Mouse (Mus musculus): Measurements from ENCODE around the gene Fam24b.

Gene Fam24b

GRCm38 (mm10) chr7:131329416-131329815 lies at the start of gene Fam24b:
Gene Fam24b, minus strand, starts transcription at chr7:131329516.
- DNase-seq (ENCODE audit: low read depth, low spot score): no peak

- no peak for DNase-seq (ENCODE audit: low read depth, low spot score)
Observed at GRCm38 (mm10) chr7:131371880-131372651, 42.8 kb upstream of the Fam24b start.

GRCm38 (mm10) chr7:131371470-131371860 lies 42.1 kb upstream of the Fam24b start:
- DNase-seq (ENCODE audit: low read depth, low spot score): no peak

GRCm38 (mm10) chr7:131370648-131371469 lies 41.5 kb upstream of the Fam24b start, which contains the start of gene Pstk:
Gene Pstk, plus strand, starts transcription at chr7:131371141.
- peak; percentile 94 for DNase-seq (ENCODE audit: low read depth, low spot score)

GRCm38 (mm10) chr7:131364131-131364530 lies 34.8 kb upstream of the Fam24b start:
- no peak for DNase-seq (ENCODE audit: low read depth, low spot score)

GRCm38 (mm10) chr7:131362615-131363300 lies 33.4 kb upstream of the Fam24b start, which contains the start of gene 2310057M21Rik:
Gene 2310057M21Rik, minus strand, starts transcription at chr7:131362759.
- DNase-seq (ENCODE audit: low read depth, low spot score): peak; percentile 98

GRCm38 (mm10) chr7:131362269-131362614 lies 32.9 kb upstream of the Fam24b start:
- no peak for DNase-seq (ENCODE audit: low read depth, low spot score)

- no peak for DNase-seq (ENCODE audit: low read depth, low spot score)
Observed at GRCm38 (mm10) chr7:131356105-131356504, 26.8 kb upstream of the Fam24b start.

- peak; percentile 67 for DNase-seq (ENCODE audit: low read depth, low spot score)
Observed at GRCm38 (mm10) chr7:131345856-131346541, 16.7 kb upstream of the Fam24b start.

- DNase-seq (ENCODE audit: low read depth, low spot score): no peak
Observed at GRCm38 (mm10) chr7:131337502-131338068, 8.3 kb upstream of the Fam24b start.

- DNase-seq (ENCODE audit: low read depth, low spot score): no peak
Observed at GRCm38 (mm10) chr7:131333564-131333963, 4.2 kb upstream of the Fam24b start, which contains the start of gene Fam24a. Gene Fam24a, plus strand, starts transcription at chr7:131333864.

GRCm38 (mm10) chr7:131331688-131332087 lies 2.4 kb upstream of the Fam24b start:
- no peak for DNase-seq (ENCODE audit: low read depth, low spot score)

- DNase-seq (ENCODE audit: low read depth, low spot score): no peak
Observed at GRCm38 (mm10) chr7:131327054-131327453, 2.3 kb downstream of the Fam24b start.

- DNase-seq (ENCODE audit: low read depth, low spot score): peak; percentile 26
Observed at GRCm38 (mm10) chr7:131322192-131322591, 7.1 kb downstream of the Fam24b start, which contains the start of gene Cuzd1. Gene Cuzd1, minus strand, starts transcription at chr7:131322292.

- no peak for DNase-seq (ENCODE audit: low read depth, low spot score)
Observed at GRCm38 (mm10) chr7:131318340-131318739, 11.0 kb downstream of the Fam24b start.

GRCm38 (mm10) chr7:131317587-131317986 lies 11.7 kb downstream of the Fam24b start:
- no peak for DNase-seq (ENCODE audit: low read depth, low spot score)

- no peak for DNase-seq (ENCODE audit: low read depth, low spot score)
Observed at GRCm38 (mm10) chr7:131314493-131314892, 14.8 kb downstream of the Fam24b start.

GRCm38 (mm10) chr7:131306733-131307132 lies 22.6 kb downstream of the Fam24b start:
- no peak for DNase-seq (ENCODE audit: low read depth, low spot score)

- DNase-seq (ENCODE audit: low read depth, low spot score): no peak
Observed at GRCm38 (mm10) chr7:131303340-131303739, 26.0 kb downstream of the Fam24b start.

GRCm38 (mm10) chr7:131297151-131297550 lies 32.2 kb downstream of the Fam24b start:
- no peak for DNase-seq (ENCODE audit: low read depth, low spot score)
